Mouse (Mus musculus): ENCODE results near the gene Obox7. TPM values are rescaled to one million over a fixed set of nuclear protein-coding genes. Genes with fewer than 3 reads are reported as not detected.
"Not testable (repeated sequence)": the region's sequence is repeated elsewhere in the genome, so short reads cannot be mapped to it uniquely, and the experiment has no call there.

Obox7 gene
- not detected in 2 replicates for polyA plus RNA-seq (2015; fragmentation: Nextera tagmentation; extraction: Ambion mirVana)

- DNase-seq (ENCODE audit: low spot score) = not testable (repeated sequence)
These were observed at the start of gene Obox7 for GRCm38 (mm10) chr7:14659196-14659595. Gene Obox7 (plus strand): TSS chr7:14659496.

GRCm38 (mm10) chr7:14622556-14623542 is 36.4 kb upstream of the Obox7 start:
- not testable (repeated sequence) for DNase-seq (ENCODE audit: low spot score)

Other genes with a start within 250 kb of the Obox7 start
- gene Sult2a8, start 212.7 kb upstream of the Obox7 start, polyA plus RNA-seq (2015; fragmentation: Nextera tagmentation; extraction: Ambion mirVana) = not detected in 2 replicates
- gene Sult2a7, start 165.3 kb upstream of the Obox7 start, polyA plus RNA-seq (2015; fragmentation: Nextera tagmentation; extraction: Ambion mirVana) = not detected in 2 replicates
- not detected in 2 replicates for gene Vmn1r90, start 96.0 kb upstream of the Obox7 start, polyA plus RNA-seq (2015; fragmentation: Nextera tagmentation; extraction: Ambion mirVana)